Mouse (Mus musculus) frontal cortex, postnatal 25 days (tissue): ENCODE results near the gene Mphosph6.

Experiments used
- DNase-seq, 2 experiments: peaks; one replicate each; pipeline ENCODE4 v3.0.0; 2022; ENCODE audit warnings: low spot score in 2 of 2

Gene Mphosph6

GRCm38 (mm10) chr8:117801443-117802298 lies at the start of gene Mphosph6:
Gene Mphosph6, minus strand, starts transcription at chr8:117801943.
- DNase-seq: peak; percentile 86 to 92

DNA sequence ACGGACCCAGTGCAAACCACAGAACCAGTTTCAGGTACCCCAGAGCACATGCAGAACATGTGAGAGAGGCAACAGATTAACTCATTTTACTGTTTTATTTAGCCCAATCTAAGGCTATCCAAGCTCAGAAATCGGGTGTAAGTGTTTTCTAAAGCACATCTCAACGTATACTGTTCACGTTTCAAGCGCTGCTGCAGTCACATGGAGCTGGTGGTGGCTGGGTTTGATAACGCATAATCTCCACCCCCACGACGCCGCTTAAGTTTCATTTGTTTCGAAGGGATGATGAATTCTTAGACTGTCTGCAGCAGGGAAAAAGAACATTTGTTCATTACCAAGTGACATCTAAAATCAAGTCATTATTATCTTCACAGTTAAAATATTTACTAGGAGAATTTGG lies 48.7 kb upstream of the Mphosph6 start:
- DNase-seq: no peak

- no peak for DNase-seq
Observed at GRCm38 (mm10) chr8:117847865-117848264, 46.1 kb upstream of the Mphosph6 start.

- no peak for DNase-seq
Observed at GRCm38 (mm10) chr8:117843694-117844093, 42.0 kb upstream of the Mphosph6 start.

DNA sequence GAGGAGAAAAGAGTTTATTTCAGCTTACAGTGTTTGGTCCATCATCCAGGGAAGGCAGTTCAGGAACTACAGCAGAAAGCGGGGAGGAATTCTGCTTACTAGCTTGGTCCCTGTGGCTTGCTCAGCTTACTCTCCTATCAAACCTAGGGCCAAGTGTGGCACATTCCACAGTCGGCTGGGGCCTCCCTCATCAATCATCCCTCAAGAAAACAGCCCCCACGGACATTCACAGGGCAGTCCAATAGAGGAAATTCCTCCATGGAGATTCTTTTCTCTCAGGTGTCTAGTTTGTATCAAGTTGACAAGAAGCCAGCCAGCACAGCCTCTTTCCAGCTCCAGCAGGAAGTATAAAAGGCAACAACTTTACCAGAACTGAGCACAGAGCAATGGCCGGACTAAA lies 11.8 kb upstream of the Mphosph6 start:
- DNase-seq: no peak

DNA sequence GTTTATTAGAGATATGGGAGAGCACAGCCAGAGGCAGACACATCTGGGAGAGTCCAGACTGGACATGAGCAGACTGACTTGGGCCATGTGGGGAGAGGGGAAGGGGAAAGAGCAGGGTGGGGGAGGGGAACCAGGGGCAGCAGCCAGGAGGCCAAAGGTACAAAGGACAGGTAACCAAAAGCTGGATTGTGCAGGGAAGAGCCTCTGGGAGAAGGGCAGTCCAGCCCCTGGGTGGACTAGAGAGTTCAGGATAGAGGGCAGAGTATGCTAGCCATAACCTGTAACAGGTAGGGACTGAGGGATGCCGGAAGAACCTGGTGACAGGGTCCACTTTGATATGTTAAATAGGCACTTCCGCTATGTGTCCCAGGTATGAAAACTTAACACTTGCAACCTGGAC lies 8.9 kb upstream of the Mphosph6 start:
- DNase-seq: no peak

GRCm38 (mm10) chr8:117805419-117805818 lies 3.7 kb upstream of the Mphosph6 start:
- DNase-seq: no peak

GRCm38 (mm10) chr8:117802299-117802689 lies 551 bp upstream of the Mphosph6 start:
- no peak for DNase-seq

- DNase-seq: no peak
Observed at GRCm38 (mm10) chr8:117798066-117798465, 3.7 kb downstream of the Mphosph6 start.

GRCm38 (mm10) chr8:117796464-117796863 lies 5.3 kb downstream of the Mphosph6 start:
- DNase-seq: no peak

GRCm38 (mm10) chr8:117794581-117794980 lies 7.2 kb downstream of the Mphosph6 start:
- DNase-seq: no peak

DNA sequence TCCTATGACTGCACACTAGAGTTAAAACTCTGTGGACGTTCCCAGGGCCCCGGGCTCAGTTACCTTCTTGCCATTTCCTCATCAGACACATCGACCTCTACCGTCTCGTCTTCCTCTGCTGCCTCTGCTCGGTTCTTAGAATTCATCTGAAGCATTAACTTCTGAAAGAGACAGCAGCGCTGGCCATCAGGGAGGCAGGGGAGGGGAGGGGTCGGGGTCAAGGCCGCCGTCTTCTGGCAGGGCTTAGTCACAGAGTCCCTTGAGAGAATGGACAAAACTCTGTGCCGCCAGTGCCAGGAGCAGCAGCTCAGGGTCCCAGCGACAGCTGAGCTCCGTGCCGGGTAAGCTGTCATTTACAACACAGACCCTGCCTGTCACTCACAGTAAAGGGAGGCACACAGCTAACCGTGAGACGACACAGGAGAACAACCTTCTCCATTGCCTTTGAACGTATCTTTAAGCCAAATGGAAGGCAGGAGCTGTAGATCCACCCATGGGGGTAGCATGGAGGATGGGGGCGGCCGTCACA lies 9.1 kb downstream of the Mphosph6 start:
- DNase-seq: no peak

DNA sequence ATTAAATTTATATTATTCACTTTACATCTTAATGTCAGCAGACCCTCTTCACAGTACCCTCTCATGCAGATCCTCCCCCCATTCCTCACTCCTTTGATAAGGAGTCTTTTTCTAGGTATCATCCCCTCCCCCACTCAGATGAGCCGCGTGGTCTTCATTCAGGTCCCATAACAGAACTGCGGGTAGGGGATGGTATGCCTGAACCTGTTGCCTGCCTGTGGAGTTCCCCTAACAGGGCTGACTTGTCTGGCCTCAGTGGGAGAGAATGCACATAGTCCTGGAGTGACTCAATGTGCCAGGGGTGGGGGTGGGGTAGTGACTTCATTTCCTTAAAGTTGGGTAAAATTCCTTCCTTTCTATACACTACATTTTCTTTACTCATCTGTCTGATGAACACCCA lies 15.3 kb downstream of the Mphosph6 start:
- DNase-seq: no peak

DNA sequence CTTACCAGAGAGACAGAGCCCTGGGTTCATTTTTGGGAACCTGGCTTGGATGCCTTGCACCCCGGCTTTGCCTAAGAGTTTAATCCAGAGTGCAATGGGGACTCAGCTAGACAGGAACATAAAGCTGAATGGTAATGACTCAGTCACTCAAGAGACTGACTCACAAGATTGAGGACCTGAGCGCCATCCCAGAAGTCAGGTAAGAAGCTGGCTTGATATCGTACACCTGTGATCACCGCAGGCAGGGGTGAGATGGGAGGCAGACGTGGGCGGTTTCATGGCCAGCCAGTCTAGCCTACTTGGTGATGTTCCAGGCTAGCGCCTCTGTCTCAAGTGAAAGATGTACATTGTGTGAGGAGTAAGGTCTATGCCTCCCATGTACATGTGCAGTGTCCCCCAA lies 18.7 kb downstream of the Mphosph6 start:
- no peak for DNase-seq

GRCm38 (mm10) chr8:117781375-117782129 lies 20.2 kb downstream of the Mphosph6 start:
- DNase-seq: no peak

DNA sequence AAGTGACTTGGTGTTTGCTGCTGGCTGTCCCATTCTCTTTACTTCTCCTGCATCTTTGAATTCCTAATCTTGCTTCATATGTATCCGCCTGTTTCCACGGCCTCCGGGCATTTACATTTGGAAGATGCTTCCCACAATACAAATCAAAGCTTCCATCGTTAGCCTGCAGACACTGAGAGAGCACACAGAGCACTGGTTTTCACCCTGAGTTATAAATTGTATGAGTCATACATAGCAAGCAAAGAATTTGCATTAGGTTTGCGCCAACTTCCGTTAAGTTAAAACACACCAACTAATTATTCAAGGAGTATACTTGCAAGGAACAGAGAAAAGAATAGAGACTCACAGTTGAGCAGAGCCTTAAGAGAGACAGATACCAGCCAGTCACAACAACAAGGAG lies 22.4 kb downstream of the Mphosph6 start:
- DNase-seq: no peak

GRCm38 (mm10) chr8:117778531-117779322 lies 23.0 kb downstream of the Mphosph6 start:
- no peak for DNase-seq

GRCm38 (mm10) chr8:117776075-117776474 lies 25.7 kb downstream of the Mphosph6 start:
- no peak for DNase-seq

- no peak for DNase-seq
Observed at GRCm38 (mm10) chr8:117775626-117776025, 26.1 kb downstream of the Mphosph6 start.

GRCm38 (mm10) chr8:117772597-117772996 lies 29.1 kb downstream of the Mphosph6 start:
- no peak for DNase-seq

- DNase-seq: no peak
Observed at GRCm38 (mm10) chr8:117772126-117772525, 29.6 kb downstream of the Mphosph6 start.
